Mouse (Mus musculus): ENCODE measurements around the gene Gna12.

- TF ChIP-seq CTCF (conservative IDR thresholded peaks at IDR 0.05; ENCODE audit: low read length) = no peak
- TF ChIP-seq NANOG (IDR thresholded peaks at IDR 0.05; ENCODE audit: borderline replicate concordance, low read length) = no peak
Measured at GRCm38 (mm10) chr5:140806252-140806651, 24.0 kb downstream of the Gna12 start.
